Mouse (Mus musculus) limb, embryonic 12.5 days (tissue): ENCODE results near the gene Brd9. TPM values are rescaled to one million over a fixed set of nuclear protein-coding genes. Genes with fewer than 3 reads are reported as not detected.

ENCODE experiments used
- ATAC-seq: fragments of 200-750 bp; cut with Nextera tagmentation; 2 replicates; pipeline ENCODE4 v1.8.0; 2017; ENCODE audit warnings: low read depth, moderate TSS enrichment; ENCODE audit not compliant: insufficient number of reproducible peaks, insufficient read depth, low FRiP score, low TSS enrichment
- H3K27ac ChIP-seq: fragments of 300-500 bp; sonication (generic); 2 replicates; pipeline ENCODE4 v1.5.1; 2016; ENCODE audit warnings: mild to moderate bottlenecking, moderate library complexity
- H3K27me3 ChIP-seq: fragments of 300-500 bp; sonication (generic); 2 replicates; pipeline ENCODE4 v1.6.1; 2016; ENCODE audit warnings: mild to moderate bottlenecking, moderate library complexity
- H3K36me3 ChIP-seq: fragments of 300-500 bp; sonication (generic); 2 replicates; pipeline ENCODE4 v1.6.1; 2016; ENCODE audit warnings: mild to moderate bottlenecking, moderate library complexity
- H3K4me1 ChIP-seq: fragments of 300-500 bp; sonication (generic); replicated peaks from 2 replicates; pipeline ENCODE4 v1.6.1; 2016
- H3K4me2 ChIP-seq: fragments of 300-500 bp; sonication (generic); 2 replicates; pipeline ENCODE4 v1.6.1; 2016; ENCODE audit warnings: mild to moderate bottlenecking, moderate library complexity
- H3K4me3 ChIP-seq: fragments of 300-500 bp; sonication (generic); replicated peaks from 2 replicates; pipeline ENCODE4 v1.5.1; 2016; ENCODE audit warnings: mild to moderate bottlenecking
- H3K9ac ChIP-seq: fragments of 300-500 bp; sonication (generic); replicated peaks from 2 replicates; pipeline ENCODE4 v1.6.1; 2016; ENCODE audit warnings: mild to moderate bottlenecking, moderate library complexity
- H3K9me3 ChIP-seq: fragments of 300-500 bp; sonication (generic); 2 replicates; pipeline ENCODE4 v1.6.1; 2016; ENCODE audit warnings: mild to moderate bottlenecking, moderate library complexity
- WGBS: fragments of 180-500 bp; shearing (Covaris S2); methylation state at CpG from one replicate; pipeline ENCODE4 v1.1.7; 2016; 5-methylcytosine and 5-hydroxymethylcytosine counted together
- polyA plus RNA-seq: library from polyadenylated mRNA; unstranded; fragments of >200 nt; fragmentation: Nextera tagmentation; extraction: Ambion mirVana; gene quantifications from 2 replicates; pipeline ENCODE4 v1.2.1, GENCODE M21; 2016

The Brd9 gene
- polyA plus RNA-seq = 59.7 and 66.7 TPM in 2 replicates

GRCm38 (mm10) chr13:73937321-73938176 lies at the start of gene Brd9, which contains the start of gene Trip13:
TSS of gene Brd9 (plus strand) at chr13:73937811.
TSS of gene Trip13 (minus strand) at chr13:73937784.
- Histone ChIP-seq H3K27ac (peak within 1 kb of the TSS; percentile 89), H3K36me3 (peaks cover 57% of the 10 kb centered on the region), H3K9ac (peak within 1 kb of the TSS; percentile 74), H3K4me2 (peak within 1 kb of the TSS; percentile 79), H3K27me3 (no peaks in the 10 kb centered on the region), H3K4me1 (peaks cover 15% of the 10 kb centered on the region), H3K4me3 (peak within 1 kb of the TSS; percentile 77), H3K9me3 (no peaks in the 10 kb centered on the region)
- WGBS = under 1% methylated on average over 79 of the region's 82 CpGs
- ATAC-seq = peak; percentile 94

GRCm38 (mm10) chr13:73892493-73893178 lies 45.0 kb upstream of the Brd9 start:
- Histone ChIP-seq H3K27me3 (no peaks in the 10 kb centered on the region), H3K4me3 (no peak overlapping the region), H3K9me3 (0 out of 2 replicates have a peak, but pooled peaks cover 7% of the 10 kb centered on the region), H3K9ac (no peak overlapping the region), H3K4me2 (no peak overlapping the region), H3K36me3 (no peaks in the 10 kb centered on the region), H3K4me1 (peaks cover 25% of the 10 kb centered on the region), H3K27ac (peak overlapping the region; percentile 70; the same call in 1 of the 2 replicates)
- 0 out of 2 replicates have a peak, but pooled peaks have one; percentile 29 for ATAC-seq
- WGBS = 46% methylated on average over 6 of the region's 6 CpGs

GRCm38 (mm10) chr13:73897561-73897960 lies 40.0 kb upstream of the Brd9 start:
- Histone ChIP-seq H3K9me3 (0 out of 2 replicates have a peak, but pooled peaks cover 7% of the 10 kb centered on the region), H3K4me2 (no peak overlapping the region), H3K36me3 (no peaks in the 10 kb centered on the region), H3K27me3 (no peaks in the 10 kb centered on the region), H3K9ac (no peak overlapping the region), H3K27ac (no peak overlapping the region), H3K4me1 (peaks cover 11% of the 10 kb centered on the region), H3K4me3 (no peak overlapping the region)
- 85% methylated on average over 3 of the region's 3 CpGs for WGBS
- ATAC-seq = no peak

GRCm38 (mm10) chr13:73907136-73907535 lies 30.5 kb upstream of the Brd9 start:
- no peak for ATAC-seq
- H3K9me3 ChIP-seq = no peaks in the 10 kb centered on the region
- WGBS = 84% methylated on average over 5 of the region's 5 CpGs
- no peak overlapping the region for H3K4me2 ChIP-seq
- no peaks in the 10 kb centered on the region for H3K4me1 ChIP-seq
- no peak overlapping the region for H3K27ac ChIP-seq
- H3K9ac ChIP-seq = no peak overlapping the region
- no peak overlapping the region for H3K4me3 ChIP-seq
- no peaks in the 10 kb centered on the region for H3K27me3 ChIP-seq
- H3K36me3 ChIP-seq = peaks cover 7% of the 10 kb centered on the region

GRCm38 (mm10) chr13:73907683-73908412 lies 29.8 kb upstream of the Brd9 start:
- Histone ChIP-seq H3K4me1 (no peaks in the 10 kb centered on the region), H3K27me3 (no peaks in the 10 kb centered on the region), H3K36me3 (peaks cover 11% of the 10 kb centered on the region), H3K27ac (no peak overlapping the region), H3K9me3 (no peaks in the 10 kb centered on the region), H3K4me2 (no peak overlapping the region), H3K4me3 (no peak overlapping the region), H3K9ac (no peak overlapping the region)
- ATAC-seq = no peak; the same call in 1 of the 2 replicates
- WGBS = 61% methylated on average over 2 of the region's 2 CpGs

GRCm38 (mm10) chr13:73913066-73913465 lies 24.5 kb upstream of the Brd9 start:
- Histone ChIP-seq H3K27me3 (no peaks in the 10 kb centered on the region), H3K4me2 (no peak overlapping the region), H3K36me3 (peaks cover 60% of the 10 kb centered on the region), H3K27ac (no peak overlapping the region), H3K4me3 (no peak overlapping the region), H3K9ac (no peak overlapping the region), H3K4me1 (no peaks in the 10 kb centered on the region), H3K9me3 (no peaks in the 10 kb centered on the region)
- ATAC-seq = no peak
- WGBS = 96% methylated on average over 4 of the region's 4 CpGs

GRCm38 (mm10) chr13:73932201-73932600 lies 5.4 kb upstream of the Brd9 start:
- no peak overlapping the region for H3K4me2 ChIP-seq
- H3K27ac ChIP-seq = no peak overlapping the region
- H3K9me3 ChIP-seq = no peaks in the 10 kb centered on the region
- H3K4me3 ChIP-seq = no peak overlapping the region
- ATAC-seq = no peak
- H3K9ac ChIP-seq = no peak overlapping the region
- H3K4me1 ChIP-seq = peaks cover 8% of the 10 kb centered on the region; the same call in 1 of the 2 replicates
- H3K36me3 ChIP-seq = peaks cover 81% of the 10 kb centered on the region
- 86% methylated on average over 10 of the region's 10 CpGs for WGBS
- H3K27me3 ChIP-seq = no peaks in the 10 kb centered on the region

GRCm38 (mm10) chr13:73936938-73937320 lies 682 bp upstream of the Brd9 start:
- Histone ChIP-seq H3K4me3 (peak overlapping the region; percentile 77), H3K27me3 (no peaks in the 10 kb centered on the region), H3K4me2 (peak overlapping the region; percentile 79), H3K9me3 (no peaks in the 10 kb centered on the region), H3K36me3 (peaks cover 57% of the 10 kb centered on the region), H3K27ac (no peak overlapping the region; the same call in 1 of the 2 replicates), H3K4me1 (peaks cover 15% of the 10 kb centered on the region), H3K9ac (peak overlapping the region; percentile 74)
- ATAC-seq = peak; percentile 49
- WGBS = 11% methylated on average over 5 of the region's 5 CpGs

- Histone ChIP-seq H3K36me3 (peaks cover 57% of the 10 kb centered on the region), H3K4me1 (peaks cover 15% of the 10 kb centered on the region), H3K27me3 (no peaks in the 10 kb centered on the region), H3K9ac (peak overlapping the region; percentile 74), H3K4me3 (peak overlapping the region; percentile 77), H3K27ac (peak overlapping the region; percentile 89; the same call in 1 of the 2 replicates), H3K4me2 (peak overlapping the region; percentile 79), H3K9me3 (no peaks in the 10 kb centered on the region)
- WGBS = 48% methylated on average over 13 of the region's 13 CpGs
- no peak for ATAC-seq
These were observed 558 bp downstream of the Brd9 start for GRCm38 (mm10) chr13:73938177-73938560.

GRCm38 (mm10) chr13:73939101-73939500 lies 1.5 kb downstream of the Brd9 start:
- no peak for ATAC-seq
- Histone ChIP-seq H3K9ac (no peak overlapping the region), H3K27ac (no peak overlapping the region), H3K4me3 (no peak overlapping the region), H3K4me2 (no peak overlapping the region), H3K4me1 (peaks cover 15% of the 10 kb centered on the region), H3K27me3 (no peaks in the 10 kb centered on the region), H3K9me3 (no peaks in the 10 kb centered on the region), H3K36me3 (peaks cover 62% of the 10 kb centered on the region)
- WGBS = 92% methylated on average over 5 of the region's 5 CpGs

GRCm38 (mm10) chr13:73944606-73945005 lies 7.0 kb downstream of the Brd9 start:
- no peak overlapping the region for H3K4me3 ChIP-seq
- H3K9ac ChIP-seq = no peak overlapping the region
- no peak overlapping the region for H3K27ac ChIP-seq
- 87% methylated on average over 9 of the region's 9 CpGs for WGBS
- H3K4me1 ChIP-seq = no peaks in the 10 kb centered on the region
- H3K36me3 ChIP-seq = peaks cover 92% of the 10 kb centered on the region
- no peaks in the 10 kb centered on the region for H3K27me3 ChIP-seq
- no peaks in the 10 kb centered on the region for H3K9me3 ChIP-seq
- H3K4me2 ChIP-seq = no peak overlapping the region
- ATAC-seq = no peak
